Mouse (Mus musculus) kidney, postnatal 4 days (tissue): Measurements from ENCODE around the gene Avl9.

Source experiments
- DNase-seq, 2 experiments: peaks; one replicate each; pipeline ENCODE4 v3.0.0; 2021; ENCODE audit warnings: mixed read lengths in 2 of 2

Gene Avl9

GRCm38 (mm10) chr6:56796232-56796631 lies 81.5 kb downstream of the Avl9 start:
- no peak for DNase-seq

GRCm38 (mm10) chr6:56796668-56797141 lies 82.0 kb downstream of the Avl9 start:
- DNase-seq = peak; percentile 57 to 72

GRCm38 (mm10) chr6:56797311-56798151 lies 82.8 kb downstream of the Avl9 start, which contains the start of gene Kbtbd2:
Kbtbd2 (minus strand) TSS chr6:56797813.
- peak; percentile 94 to 97 for DNase-seq

- no peak for DNase-seq
Measured at GRCm38 (mm10) chr6:56798152-56798465, 83.4 kb downstream of the Avl9 start.

GRCm38 (mm10) chr6:56805026-56805425 lies 90.3 kb downstream of the Avl9 start:
- no peak for DNase-seq

GRCm38 (mm10) chr6:56806195-56806594 lies 91.5 kb downstream of the Avl9 start:
- DNase-seq = no peak

GRCm38 (mm10) chr6:56808656-56809055 lies 94.0 kb downstream of the Avl9 start:
- DNase-seq = peak; percentile 9 to 21
